Mouse (Mus musculus): ENCODE data around the gene Ceacam16.

Gene Ceacam16

GRCm38 (mm10) chr7:19815296-19816223, 45.5 kb downstream of the Ceacam16 start:
- no peak for DNase-seq

- DNase-seq: no peak
These were observed 47.4 kb downstream of the Ceacam16 start for GRCm38 (mm10) chr7:19813579-19814122.

GRCm38 (mm10) chr7:19813161-19813560, 47.9 kb downstream of the Ceacam16 start:
- DNase-seq: no peak

GRCm38 (mm10) chr7:19811114-19811513, 50.0 kb downstream of the Ceacam16 start:
- peak in 1 of 2 experiments; percentile 18 for DNase-seq

- DNase-seq: no peak
These were observed 51.7 kb downstream of the Ceacam16 start for GRCm38 (mm10) chr7:19809369-19809768.

GRCm38 (mm10) chr7:19806356-19806969, 54.6 kb downstream of the Ceacam16 start:
- DNase-seq: no peak

- peak; percentile 36 to 62 for DNase-seq
These were observed 58.1 kb downstream of the Ceacam16 start for GRCm38 (mm10) chr7:19802995-19803394.

Data from cerebellum, adult 18-20 months (tissue).